Mouse (Mus musculus): ENCODE measurements at regions not wholly inside any gene's neighbourhood (a gene's known extent, or its start where the extent isn't known, plus 50 kb on each side); places are given as distances from the start of the nearest gene placed in this dataset.

DNA sequence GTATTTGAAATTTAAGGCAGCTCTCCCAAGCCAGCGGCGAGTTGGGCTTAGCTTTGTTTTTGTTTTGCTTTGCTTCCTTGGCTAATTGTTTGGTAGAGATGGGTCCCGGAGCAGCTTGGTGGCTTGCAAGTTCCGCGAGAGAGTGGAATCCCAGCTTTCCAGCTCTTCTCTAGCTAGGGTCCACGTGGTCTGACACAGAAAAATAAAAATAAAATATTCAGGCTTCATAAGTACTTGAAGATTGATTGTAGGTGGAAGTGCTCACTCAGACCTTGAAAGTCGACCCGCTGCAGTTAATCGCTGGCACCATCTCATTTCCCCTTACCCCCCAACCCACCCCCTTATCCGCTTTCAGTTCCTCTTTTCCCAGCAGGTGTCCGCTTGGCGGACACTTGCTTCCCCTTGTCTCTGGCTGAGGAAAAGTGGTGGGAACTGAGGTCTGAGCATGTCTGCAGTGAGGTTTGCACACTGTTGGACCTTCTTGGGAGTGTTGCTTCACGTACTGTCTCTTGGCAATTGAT lies 198.5 kb downstream of the Dusp6 start:
- DNase-seq (ENCODE audit: low spot score), result no peak

DNA sequence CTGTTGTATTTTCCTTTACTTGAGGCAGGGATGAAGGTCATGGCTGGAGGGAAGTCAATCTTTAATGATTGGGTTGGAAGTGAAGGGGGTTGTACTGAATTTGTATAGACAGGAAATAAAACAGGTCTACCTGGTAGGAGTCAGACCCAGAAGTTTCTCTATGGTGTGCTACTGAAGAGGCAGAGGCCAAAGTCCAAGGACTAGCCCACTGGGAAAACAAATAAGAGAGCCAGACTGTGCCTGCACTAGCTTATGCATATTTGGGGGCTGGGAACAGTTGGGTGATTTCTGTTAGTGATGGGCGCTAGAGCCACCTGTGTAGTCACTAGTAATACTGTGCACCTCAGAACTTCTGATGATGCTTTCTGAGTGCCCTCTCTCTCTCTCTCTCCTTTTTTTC lies 203.7 kb downstream of the Dusp6 start:
- no peak for DNase-seq (ENCODE audit: low spot score)

DNA sequence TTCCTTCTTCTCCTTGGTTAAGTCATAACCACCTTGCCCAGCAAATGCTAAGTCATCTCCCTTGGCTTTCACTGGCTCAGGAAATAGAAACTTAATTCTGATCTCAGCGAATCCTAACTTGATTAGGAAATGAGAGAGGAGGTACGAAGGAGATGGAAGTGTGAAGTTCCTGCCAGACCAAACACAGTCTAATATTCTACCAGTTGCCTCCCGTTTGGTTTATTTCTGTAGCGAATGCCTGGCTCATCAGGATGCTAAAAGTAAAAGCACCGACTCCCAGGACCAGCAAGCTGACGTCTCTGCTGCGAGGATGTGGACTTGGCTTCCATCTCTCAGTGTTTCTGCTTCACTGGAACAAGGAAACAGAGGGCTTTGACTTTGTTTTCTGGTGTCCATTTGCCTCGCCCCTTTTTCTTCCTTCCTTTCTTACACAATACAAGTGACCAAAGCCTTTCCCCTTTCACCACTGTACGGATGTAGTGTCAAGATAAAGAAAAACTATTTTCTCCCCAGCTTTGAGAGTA lies 204.3 kb downstream of the Dusp6 start:
- DNase-seq (ENCODE audit: low spot score), result peak; percentile 53

DNA sequence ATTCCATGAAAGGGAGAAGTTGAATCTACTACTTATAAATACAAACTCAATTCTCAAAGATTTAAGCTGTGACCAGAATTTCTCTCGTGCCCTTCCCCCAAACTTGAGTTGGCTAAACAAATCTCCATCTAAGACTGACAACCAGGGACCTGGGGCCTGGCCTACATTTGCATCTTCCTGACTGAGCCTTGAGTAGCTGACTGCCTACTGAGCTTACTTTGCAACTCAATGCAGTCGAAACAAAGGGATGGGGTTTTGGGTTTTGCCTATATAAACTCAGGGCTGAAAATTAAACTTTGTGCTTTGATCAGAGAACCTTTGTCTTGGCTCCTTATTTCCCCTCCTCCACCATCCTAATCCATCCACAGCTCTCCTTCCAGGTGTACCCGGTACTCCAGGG lies 205.9 kb downstream of the Dusp6 start:
- DNase-seq (ENCODE audit: low spot score), result no peak

DNA sequence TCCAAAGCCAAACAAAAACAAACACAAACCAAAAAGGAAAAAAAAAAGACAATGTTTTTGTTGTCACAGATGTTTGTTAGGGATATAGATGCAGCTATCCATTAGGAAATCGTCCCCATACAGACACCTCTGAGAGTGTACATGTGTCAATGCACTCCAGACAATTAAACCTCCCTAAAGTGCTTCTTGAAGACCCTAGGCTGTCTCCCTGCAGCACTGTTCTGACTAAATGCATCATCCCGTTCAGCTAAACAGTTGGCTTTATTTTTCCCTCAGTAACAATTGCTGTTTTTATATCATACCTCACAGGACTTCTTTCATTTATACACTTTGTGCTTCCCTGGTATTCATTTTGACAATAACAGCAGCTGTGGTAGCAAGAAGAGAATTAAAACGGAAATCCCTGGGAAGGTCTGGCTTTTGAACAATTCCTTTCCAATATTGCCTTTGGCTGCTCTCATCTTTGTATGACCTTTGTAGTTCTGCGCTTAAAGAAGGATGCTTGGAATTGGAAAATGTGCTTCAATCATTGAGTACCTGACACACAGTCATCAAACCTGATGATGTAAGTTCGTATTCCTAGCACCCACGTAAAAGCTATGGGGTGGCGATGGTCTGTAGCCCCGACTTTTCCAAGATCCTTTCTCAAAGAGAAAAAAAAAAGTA lies 208.9 kb downstream of the Dusp6 start:
- no peak for DNase-seq (ENCODE audit: low spot score)

DNA sequence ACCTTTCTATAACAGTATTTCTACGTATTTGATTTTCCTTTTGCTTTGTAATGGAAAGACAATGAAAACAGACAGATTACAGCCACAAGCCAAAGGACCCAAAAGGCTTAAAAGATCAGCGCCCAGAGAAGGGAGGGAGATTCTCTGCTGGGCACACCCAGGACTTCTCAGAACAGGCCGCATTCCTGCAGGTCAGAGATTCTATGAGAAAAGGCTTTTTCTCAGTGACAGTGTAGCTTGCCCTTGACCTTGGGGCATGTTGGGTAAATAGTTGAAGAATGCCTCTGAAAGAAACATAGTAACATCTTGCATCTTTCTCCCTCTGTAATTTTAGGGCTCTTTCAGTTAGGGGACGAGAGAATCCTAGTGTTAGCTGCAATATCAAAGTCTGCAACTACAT lies 209.8 kb downstream of the Dusp6 start:
- no peak for DNase-seq (ENCODE audit: low spot score)

DNA sequence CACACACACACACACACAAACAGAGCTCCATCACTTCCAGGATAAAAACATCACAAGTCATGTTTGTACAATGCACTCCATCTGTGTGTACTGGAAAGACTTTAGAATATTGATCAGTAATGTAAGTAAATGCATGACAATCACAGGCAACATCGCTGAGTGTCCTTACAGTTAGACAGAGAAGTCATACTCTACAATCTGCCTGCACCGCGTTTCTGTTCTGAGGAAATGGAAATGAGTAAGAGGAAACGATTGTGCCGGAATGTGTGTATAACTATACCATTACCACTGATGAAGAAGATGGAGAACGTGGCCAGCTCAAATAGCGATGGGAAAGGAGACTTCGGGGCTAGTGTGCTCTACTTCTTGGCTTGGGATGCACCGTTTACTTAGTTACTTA lies 210.7 kb downstream of the Dusp6 start:
- no peak for DNase-seq (ENCODE audit: low spot score)

DNA sequence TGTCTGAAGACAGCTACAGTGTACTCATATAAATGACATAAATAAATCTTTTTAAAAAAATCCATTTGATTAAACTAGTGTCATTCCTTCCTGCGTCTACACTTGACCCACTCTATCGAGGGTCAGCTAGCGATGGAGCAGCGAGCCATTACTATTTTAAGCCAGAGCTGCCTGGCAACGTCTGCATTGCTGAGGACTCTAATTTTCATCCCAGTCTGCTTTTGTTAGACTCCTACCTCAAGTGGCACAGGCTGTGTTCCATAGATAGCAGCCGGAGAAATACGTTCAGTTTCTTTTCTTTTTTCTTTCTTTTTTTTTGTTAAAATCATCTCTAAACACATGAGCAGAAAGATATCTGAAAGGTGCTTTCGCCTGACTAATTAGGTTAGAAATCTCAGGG lies 211.5 kb downstream of the Dusp6 start:
- no peak for DNase-seq (ENCODE audit: low spot score)

DNA sequence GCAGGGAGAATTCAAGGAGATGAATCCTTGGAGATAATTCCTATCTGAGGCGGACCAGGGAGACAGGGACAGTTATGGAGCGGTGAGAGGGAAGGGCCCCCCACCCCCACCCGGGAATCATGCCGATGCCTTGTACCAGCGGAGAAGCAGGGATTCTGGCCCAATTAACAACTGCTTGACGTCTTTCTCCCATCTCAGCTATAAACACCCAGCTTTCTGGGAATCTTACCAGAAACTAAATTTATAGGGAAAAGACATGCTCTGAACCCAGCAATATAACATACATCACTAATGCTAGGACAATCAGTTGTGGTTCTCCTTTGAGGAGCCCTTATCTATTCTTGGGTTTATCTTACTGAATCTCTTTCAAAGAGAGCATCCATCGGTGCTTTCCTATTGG lies 213.2 kb downstream of the Dusp6 start:
- no peak for DNase-seq (ENCODE audit: low spot score)

DNA sequence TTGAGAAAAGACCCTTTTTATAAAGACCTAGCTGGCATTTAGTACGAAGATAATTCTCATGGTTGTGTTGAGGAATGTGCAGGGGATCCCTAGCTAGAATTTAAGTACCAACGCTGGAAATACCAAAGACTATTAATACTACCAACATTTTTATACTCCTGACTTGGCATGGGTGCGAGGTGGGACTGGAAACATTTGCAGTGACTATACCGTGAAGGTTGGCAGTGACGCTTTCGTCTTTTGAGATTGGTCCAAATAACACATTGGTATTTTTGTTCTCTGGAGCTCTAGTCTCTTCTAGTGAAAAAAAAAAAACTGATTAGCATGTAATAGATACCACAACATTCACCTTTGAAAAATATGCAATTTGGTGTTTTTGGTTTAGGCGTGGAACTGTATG lies 213.7 kb downstream of the Dusp6 start:
- DNase-seq (ENCODE audit: low spot score), result no peak

DNA sequence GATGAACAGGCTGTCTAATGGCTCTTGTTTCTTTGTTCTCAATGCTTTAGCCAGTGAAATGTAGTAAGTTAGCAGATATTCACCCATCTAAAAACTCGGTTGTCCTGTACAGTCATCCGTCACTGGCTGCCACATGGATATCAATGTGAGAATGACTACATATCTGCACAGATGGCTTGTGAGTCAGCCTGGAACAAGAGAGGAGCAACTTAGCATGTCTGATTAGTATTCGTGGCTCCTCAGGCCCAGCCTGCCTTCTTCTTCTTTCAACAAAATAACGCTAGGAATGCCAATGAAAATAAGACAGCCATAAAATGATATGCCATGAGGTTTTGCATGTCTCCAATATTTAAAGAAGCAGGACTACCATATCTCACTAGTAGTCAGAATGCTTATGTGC lies 217.5 kb downstream of the Dusp6 start:
- DNase-seq (ENCODE audit: low spot score), result no peak

DNA sequence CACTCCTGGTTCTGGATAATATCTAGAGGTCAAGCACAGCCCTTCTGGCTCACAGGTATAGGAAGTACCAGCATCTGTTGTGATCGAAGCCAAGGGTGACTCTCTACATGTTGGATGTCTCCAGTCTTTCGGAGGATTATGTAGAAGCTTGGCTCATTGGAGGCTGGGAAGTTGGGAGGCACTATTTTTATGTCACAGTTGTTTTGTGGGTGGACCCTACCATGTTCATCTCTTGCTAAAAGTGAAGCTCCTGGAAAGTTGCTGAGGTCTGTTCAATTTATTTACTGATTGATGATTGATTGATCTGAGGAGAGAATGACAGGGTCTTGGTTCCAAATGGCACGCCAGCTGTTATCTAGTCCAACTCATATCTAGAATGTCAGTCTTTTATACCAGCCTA lies 219.0 kb downstream of the Dusp6 start:
- DNase-seq (ENCODE audit: low spot score), result no peak

DNA sequence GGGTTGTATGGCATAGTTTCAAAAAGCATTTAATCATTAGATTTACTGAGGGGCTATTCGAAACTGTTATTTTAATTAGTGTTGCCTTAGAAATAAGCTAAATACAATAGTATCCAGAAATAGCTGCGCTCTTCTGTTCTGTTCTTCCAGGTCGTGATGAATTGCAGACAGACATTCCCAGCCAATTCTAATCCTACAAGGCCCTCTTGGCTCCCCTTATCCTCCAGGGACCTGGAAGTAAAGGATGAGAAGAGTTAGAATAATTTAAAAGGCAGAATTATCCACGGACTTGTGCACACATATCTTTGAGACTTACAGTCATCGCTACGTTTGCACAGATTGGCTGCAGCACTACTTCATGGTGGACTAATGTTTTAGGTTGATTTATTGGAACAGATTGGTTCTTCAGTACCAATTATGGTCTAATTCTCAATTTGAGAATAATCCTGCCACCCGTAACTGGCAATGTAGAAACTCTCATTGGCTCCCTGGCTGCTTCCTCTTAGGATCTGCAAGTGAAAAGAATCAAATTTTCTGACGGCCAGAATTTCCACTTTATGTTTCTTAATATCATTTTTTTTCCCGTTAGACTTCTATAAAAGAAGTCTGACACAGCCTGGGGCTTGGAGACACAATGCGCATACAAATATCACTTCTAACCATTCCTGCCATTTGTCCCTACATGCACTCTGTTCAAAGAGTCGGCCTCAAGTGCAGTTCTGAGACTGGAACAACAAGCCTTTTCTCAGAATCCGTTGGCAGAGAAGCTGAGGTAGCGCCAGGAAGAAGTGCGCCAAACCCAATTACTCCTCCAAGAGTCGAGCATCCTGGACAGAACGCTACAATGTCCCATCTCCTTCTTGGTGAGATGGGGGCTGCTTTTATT lies 225.4 kb downstream of the Dusp6 start:
- DNase-seq (ENCODE audit: low spot score), result peak; percentile 68

DNA sequence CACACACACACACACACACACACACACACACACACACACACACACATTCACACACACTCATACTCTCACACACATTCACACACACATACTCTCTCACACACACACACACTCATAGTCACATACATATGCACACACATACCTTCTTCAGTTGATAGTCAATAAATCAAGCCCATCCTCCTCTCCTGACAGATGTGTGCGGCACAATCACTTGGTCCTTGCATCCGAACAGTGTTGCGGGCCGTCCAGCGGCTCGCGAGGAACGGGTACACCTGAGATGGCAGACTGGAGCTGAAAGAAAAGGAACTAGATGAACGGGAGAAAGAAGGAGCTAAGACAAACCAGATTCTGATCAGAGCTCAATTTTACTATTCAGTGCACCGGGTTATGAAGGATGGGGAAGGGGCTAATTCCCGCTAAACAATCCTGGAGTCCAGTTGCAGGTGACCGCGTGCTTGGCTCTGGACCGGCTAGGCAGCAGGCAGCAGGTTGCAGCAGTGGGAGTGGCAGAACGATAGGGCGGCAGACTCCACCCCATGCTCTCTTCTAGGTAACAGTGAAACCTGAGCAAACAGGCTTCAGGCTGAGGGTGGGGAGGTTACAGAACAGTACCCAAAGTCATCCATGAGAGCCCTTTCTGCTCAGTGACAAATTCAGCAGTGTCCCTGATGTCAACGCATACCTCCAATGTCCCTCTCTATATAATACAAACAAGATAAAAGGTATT lies 247.8 kb downstream of the Csl start:
- no peak for DNase-seq (ENCODE audit: low spot score)

DNA sequence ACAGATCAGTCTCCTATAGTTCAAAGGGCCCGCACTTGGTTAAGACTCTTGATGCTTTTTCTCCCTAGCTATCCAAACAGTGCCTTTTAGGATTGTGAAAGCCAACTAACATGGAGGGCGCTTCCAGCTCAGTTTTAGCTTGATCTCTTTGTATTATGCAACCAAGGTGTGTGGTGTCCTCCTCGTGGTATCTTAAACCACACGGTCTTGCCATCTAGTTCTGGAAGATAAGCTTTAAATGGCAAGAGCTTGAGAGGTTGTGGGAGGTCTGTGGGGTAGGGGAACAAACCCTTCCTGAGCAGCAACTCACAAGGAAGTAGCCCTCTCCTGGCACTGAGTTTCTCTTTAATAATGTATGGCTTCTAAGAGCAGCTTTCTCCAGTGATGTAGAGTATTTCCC lies 241.5 kb downstream of the Csl start:
- DNase-seq (ENCODE audit: low spot score), result no peak

DNA sequence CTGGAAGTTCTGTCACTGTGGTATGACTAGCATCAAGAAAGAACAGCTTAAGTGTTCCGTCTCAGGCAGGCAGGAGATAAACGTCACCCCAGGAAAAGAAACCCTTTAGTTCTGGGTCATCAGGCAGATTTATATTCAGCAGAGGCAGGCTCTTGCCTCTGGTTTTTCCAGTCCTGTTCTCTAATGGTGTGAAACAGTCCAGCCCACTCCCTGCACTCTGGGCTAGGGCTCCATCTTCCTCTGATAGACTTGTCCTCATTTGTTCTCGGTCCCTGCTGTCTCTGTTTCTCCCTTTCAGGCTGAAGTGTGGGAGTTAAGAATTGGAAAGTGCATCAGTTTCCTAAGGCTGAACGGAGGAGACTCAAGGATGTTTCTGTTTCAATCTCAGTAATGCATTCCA lies 240.0 kb downstream of the Csl start:
- no peak for DNase-seq (ENCODE audit: low spot score)

DNA sequence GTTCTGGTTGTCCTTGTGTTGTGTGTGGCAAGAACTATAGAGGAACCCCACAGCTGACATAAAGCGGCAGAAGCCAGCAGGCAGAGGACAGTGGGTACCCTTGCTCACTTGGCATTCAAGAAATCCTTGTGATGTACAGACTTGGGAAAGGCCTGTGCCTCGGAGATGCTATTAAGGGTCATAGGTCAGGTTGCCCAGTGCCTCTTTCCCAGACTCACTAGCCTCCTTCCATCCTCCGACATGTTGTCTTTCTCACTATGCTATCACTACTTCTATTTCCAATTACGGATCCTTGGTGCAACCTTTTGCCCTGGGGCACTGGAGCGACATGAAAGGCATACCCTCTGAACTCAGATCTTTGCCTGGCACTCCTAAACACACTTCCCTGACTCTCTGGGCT lies 235.6 kb downstream of the Csl start:
- DNase-seq (ENCODE audit: low spot score), result no peak

DNA sequence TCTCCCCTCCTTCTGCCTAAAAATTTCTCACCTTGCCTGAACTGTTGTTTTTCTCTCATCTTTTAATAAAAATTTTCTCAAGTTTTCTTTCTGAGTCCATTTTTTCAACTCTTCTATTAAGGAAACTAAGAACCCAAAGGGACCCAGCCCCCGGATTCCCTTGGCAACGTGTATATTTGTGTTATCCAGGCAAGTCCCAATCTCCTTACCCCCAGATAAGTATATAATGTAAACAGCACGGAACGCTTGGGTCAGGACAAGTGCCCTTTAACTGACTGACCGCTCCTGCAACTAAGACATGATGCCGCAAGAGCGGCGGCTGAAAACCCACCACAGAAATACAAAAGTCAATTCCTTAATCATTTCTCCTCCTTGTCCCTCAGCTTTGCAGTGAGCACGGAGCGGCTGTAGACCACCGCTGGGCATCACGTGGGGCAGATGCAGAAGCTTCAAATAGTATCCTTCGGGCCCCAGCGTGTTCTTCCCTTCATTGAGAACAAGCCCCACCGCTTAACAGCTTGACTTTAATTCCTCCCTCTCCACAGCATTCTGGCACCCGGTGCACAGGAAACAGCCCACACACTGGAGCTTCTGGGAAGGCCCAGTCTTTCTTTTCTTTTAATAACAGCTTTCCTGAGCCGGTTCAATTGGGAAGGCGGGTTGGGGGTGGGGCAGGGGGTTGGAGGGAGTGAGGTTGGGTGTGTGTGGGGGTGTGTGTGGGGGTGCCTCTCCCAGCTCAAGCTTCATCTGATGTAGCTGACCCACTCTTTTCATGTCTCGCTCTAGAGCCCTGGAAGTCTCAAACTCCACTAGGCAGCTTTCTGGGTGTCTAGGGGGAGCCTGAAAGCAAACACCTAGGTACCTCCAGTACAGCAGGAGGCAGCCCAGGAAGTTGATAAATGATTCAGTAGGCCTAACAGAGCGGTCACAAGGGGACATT lies 234.9 kb downstream of the Csl start:
- DNase-seq (ENCODE audit: low spot score), result no peak

DNA sequence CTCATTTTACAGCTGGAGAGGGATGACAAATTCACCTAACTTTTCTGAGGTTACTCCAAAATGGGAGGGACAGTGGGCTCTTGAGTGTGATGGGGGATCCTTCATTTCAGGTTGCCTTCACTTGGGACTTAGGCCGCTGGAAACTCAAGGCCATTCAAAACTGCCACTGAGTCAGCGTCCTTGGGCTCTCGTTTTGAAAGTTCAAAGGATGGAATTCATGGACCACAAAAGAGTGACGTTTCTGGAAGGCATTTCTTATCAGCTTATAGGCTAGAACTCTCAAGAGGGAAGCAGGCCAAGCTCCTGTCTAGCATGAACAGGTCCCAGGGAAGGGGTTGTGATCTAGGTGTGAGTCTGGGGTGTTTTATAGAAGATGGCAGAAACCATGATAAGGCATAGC lies 233.3 kb downstream of the Csl start:
- no peak for DNase-seq (ENCODE audit: low spot score)

DNA sequence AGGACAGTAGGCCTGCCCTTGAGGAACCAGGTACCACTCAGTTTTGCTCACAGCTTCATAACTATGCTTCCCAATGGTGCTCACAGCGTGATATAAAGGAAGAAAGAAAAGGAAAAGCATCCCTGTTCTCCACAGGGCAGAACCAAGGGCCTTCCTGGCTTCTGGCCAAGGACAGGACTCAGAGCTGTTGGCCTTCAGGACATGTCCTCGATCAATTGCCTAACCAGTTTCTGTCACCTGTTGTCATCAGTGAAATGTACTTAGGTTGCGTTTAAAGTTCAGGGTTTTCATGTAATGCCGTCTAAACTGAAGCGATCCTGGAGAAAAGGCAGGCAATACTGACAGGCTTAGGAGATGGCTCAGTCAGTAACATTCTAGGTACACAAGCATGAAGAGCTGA lies 232.9 kb downstream of the Csl start:
- DNase-seq (ENCODE audit: low spot score), result no peak

DNA sequence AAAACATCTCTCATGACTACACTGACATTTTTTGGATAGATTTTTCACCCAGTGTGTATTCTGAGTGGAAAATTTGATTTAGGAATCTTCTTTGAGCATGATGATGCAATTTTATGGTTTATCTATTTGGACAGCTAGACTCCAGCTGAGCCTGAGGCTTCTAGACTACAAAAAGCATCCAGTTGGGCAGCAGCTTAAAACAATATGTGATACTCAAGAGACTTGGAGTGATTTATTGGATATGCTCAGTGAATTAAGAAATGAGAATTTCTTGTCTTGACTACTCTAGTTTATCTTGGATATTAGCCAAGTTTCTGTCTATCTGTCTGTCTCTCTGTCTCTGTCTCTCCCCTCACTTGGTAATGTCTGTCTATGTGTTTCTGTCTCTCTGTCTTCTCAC lies 228.4 kb downstream of the Csl start:
- DNase-seq (ENCODE audit: low spot score), result peak; percentile 28

Data from MN1 (cell line).